Comparison of ENCODE assay signal across 8 mouse cellular contexts in genomic region chr1:138963161-138963867, GRCm38 (mm10). TPM values are rescaled to one million over a fixed set of nuclear protein-coding genes. Genes with fewer than 3 reads are reported as not detected.
A peak's percentile ranks its signal among the peaks of the same experiment; 100 is the strongest.
DNase-seq lines count a peak whose midpoint lies in the region; ATAC-seq lines count a peak whose summit lies in the region.

TSS of gene Dennd1b (plus strand) at chr1:138963435.

- H3K27ac ChIP-seq in hindbrain, embryonic 13.5 days: peak within 1 kb of the TSS; percentile 93

- 0 out of 2 replicates have a peak, but pooled peaks cover 12% of the 10 kb centered on the region for H3K36me3 ChIP-seq in hindbrain, embryonic 13.5 days

- DNase-seq in NIH3T3 (ENCODE audit: low read depth): peak; percentile 57
- DNase-seq in cerebellum, postnatal 10 days: peak; percentile 78 to 81
- DNase-seq in frontal cortex, postnatal 36 days (ENCODE audit: low spot score in 2 of 2): peak; percentile 65 to 68
- DNase-seq in layer of hippocampus, postnatal 25 days (ENCODE audit: extremely low spot score in 1 of 2, low spot score in 1 of 2): peak; percentile 39 to 51
- peak; percentile 74 for DNase-seq in lung, postnatal 14 days
- peak; percentile 73 for DNase-seq in ovary, postnatal 36 days (ENCODE audit: low spot score)
- DNase-seq in thymus, postnatal 14 days: peak; percentile 88

- ATAC-seq in hindbrain, embryonic 13.5 days (ENCODE audit: low FRiP score): peak; percentile 81

- no peaks in the 10 kb centered on the region for H3K9me3 ChIP-seq in hindbrain, embryonic 13.5 days

- H3K4me3 ChIP-seq in hindbrain, embryonic 13.5 days: peak within 1 kb of the TSS; percentile 81

- no peaks in the 10 kb centered on the region for H3K27me3 ChIP-seq in hindbrain, embryonic 13.5 days

- H3K4me2 ChIP-seq in hindbrain, embryonic 13.5 days: peak within 1 kb of the TSS; percentile 70

- H3K4me1 ChIP-seq in hindbrain, embryonic 13.5 days (replicated peaks): peaks cover 8% of the 10 kb centered on the region

- H3K9ac ChIP-seq in hindbrain, embryonic 13.5 days: peak within 1 kb of the TSS; percentile 94

- WGBS in hindbrain, embryonic 13.5 days: 0% methylated on average over 33 of the region's 69 CpGs

RNA-seq across cellular contexts. Expression of gene Dennd1b, which starts in this region (rescaled TPM):
- 10.6 and 11.1 TPM in 2 replicates for polyA plus RNA-seq in hindbrain, embryonic 13.5 days (2015; fragmentation: Nextera tagmentation; extraction: Ambion mirVana)
- total RNA-seq in layer of hippocampus, postnatal 25 days (2021): 10 to 100 TPM; 36.6 to 37.8 TPM

Comparison
In these comparisons a context has a peak if more than half of its experiments do, and no peak if none do; other contexts are left out.
1. Peak in every context shown above with its lines: DNase-seq, ATAC-seq, H3K4me3 ChIP-seq and H3K27ac ChIP-seq.